Mouse (Mus musculus): ENCODE data around the gene Olfr98. TPM values are rescaled to one million over a fixed set of nuclear protein-coding genes. Genes with fewer than 3 reads are reported as not detected.

Gene Olfr98
- not detected in 2 replicates for polyA plus RNA-seq (2014; fragmentation: Nextera tagmentation; extraction: Ambion mirVana)

GRCm38 (mm10) chr17:37263626-37264025, at the start of gene Olfr98:
TSS of gene Olfr98 (minus strand) at chr17:37263749.
- Histone ChIP-seq H3K4me2 (replicated peaks; ENCODE audit: low read depth, low read length) (no peak within 1 kb of the TSS), H3K9ac (ENCODE audit: low read depth, low read length) (no peak within 1 kb of the TSS), H3K4me3 (ENCODE audit: low read length) (no peak within 1 kb of the TSS), H3K4me1 (ENCODE audit: control insufficient read depth, insufficient read depth, low read length) (no peaks in the 10 kb centered on the region), H3K36me3 (ENCODE audit: control insufficient read depth, insufficient read depth, low read length) (no peaks in the 10 kb centered on the region), H3K9me3 (ENCODE audit: control insufficient read depth, low read length) (no peaks in the 10 kb centered on the region), H3K27ac (ENCODE audit: low read depth, low read length) (no peak within 1 kb of the TSS), H3K27me3 (ENCODE audit: control insufficient read depth, insufficient read depth, low read length) (no peaks in the 10 kb centered on the region; the same call in 1 of the 2 replicates)
- 89% methylated on average over 1 of the region's 1 CpGs for WGBS
- no peak for ATAC-seq (ENCODE audit: low FRiP score, low TSS enrichment)

GRCm38 (mm10) chr17:37310146-37310699, 46.7 kb upstream of the Olfr98 start:
- Histone ChIP-seq H3K36me3 (ENCODE audit: control insufficient read depth, insufficient read depth, low read length) (no peaks in the 10 kb centered on the region), H3K4me1 (ENCODE audit: control insufficient read depth, insufficient read depth, low read length) (no peaks in the 10 kb centered on the region), H3K9ac (ENCODE audit: low read depth, low read length) (no peak overlapping the region), H3K4me3 (ENCODE audit: low read length) (no peak overlapping the region), H3K27ac (ENCODE audit: low read depth, low read length) (no peak overlapping the region), H3K27me3 (ENCODE audit: control insufficient read depth, insufficient read depth, low read length) (no peaks in the 10 kb centered on the region), H3K9me3 (ENCODE audit: control insufficient read depth, low read length) (no peaks in the 10 kb centered on the region), H3K4me2 (replicated peaks; ENCODE audit: low read depth, low read length) (no peak overlapping the region)
- WGBS: 45% methylated on average over 2 of the region's 2 CpGs
- no peak for ATAC-seq (ENCODE audit: low FRiP score, low TSS enrichment)

GRCm38 (mm10) chr17:37308483-37308882, 44.9 kb upstream of the Olfr98 start:
- no peaks in the 10 kb centered on the region for H3K9me3 ChIP-seq (ENCODE audit: control insufficient read depth, low read length)
- H3K27ac ChIP-seq (ENCODE audit: low read depth, low read length): no peak overlapping the region
- no peaks in the 10 kb centered on the region for H3K36me3 ChIP-seq (ENCODE audit: control insufficient read depth, insufficient read depth, low read length)
- H3K27me3 ChIP-seq (ENCODE audit: control insufficient read depth, insufficient read depth, low read length): no peaks in the 10 kb centered on the region
- ATAC-seq (ENCODE audit: low FRiP score, low TSS enrichment): no peak
- H3K4me1 ChIP-seq (ENCODE audit: control insufficient read depth, insufficient read depth, low read length): no peaks in the 10 kb centered on the region
- no peak overlapping the region for H3K9ac ChIP-seq (ENCODE audit: low read depth, low read length)
- H3K4me3 ChIP-seq (ENCODE audit: low read length): no peak overlapping the region
- no peak overlapping the region for H3K4me2 ChIP-seq (replicated peaks; ENCODE audit: low read depth, low read length)
- 45% methylated on average over 4 of the region's 4 CpGs for WGBS

- H3K4me1 ChIP-seq (ENCODE audit: control insufficient read depth, insufficient read depth, low read length): no peaks in the 10 kb centered on the region
- no peak within 1 kb of the TSS for H3K9ac ChIP-seq (ENCODE audit: low read depth, low read length)
- no peaks in the 10 kb centered on the region for H3K9me3 ChIP-seq (ENCODE audit: control insufficient read depth, low read length)
- ATAC-seq (ENCODE audit: low FRiP score, low TSS enrichment): no peak
- no peak within 1 kb of the TSS for H3K4me2 ChIP-seq (replicated peaks; ENCODE audit: low read depth, low read length)
- WGBS: 88% methylated on average over 4 of the region's 4 CpGs
- no peak within 1 kb of the TSS for H3K27ac ChIP-seq (ENCODE audit: low read depth, low read length)
- H3K27me3 ChIP-seq (ENCODE audit: control insufficient read depth, insufficient read depth, low read length): no peaks in the 10 kb centered on the region
- no peak within 1 kb of the TSS for H3K4me3 ChIP-seq (ENCODE audit: low read length)
- no peaks in the 10 kb centered on the region for H3K36me3 ChIP-seq (ENCODE audit: control insufficient read depth, insufficient read depth, low read length)
Measured at GRCm38 (mm10) chr17:37304213-37304612, 40.7 kb upstream of the Olfr98 start, which contains the start of gene Olfr101. TSS of gene Olfr101 (minus strand) at chr17:37304313.

GRCm38 (mm10) chr17:37283360-37283759, 19.8 kb upstream of the Olfr98 start, which contains the start of gene Olfr99:
TSS of gene Olfr99 (minus strand) at chr17:37283460.
- Histone ChIP-seq H3K4me2 (replicated peaks; ENCODE audit: low read depth, low read length) (no peak within 1 kb of the TSS), H3K4me3 (ENCODE audit: low read length) (no peak within 1 kb of the TSS), H3K27ac (ENCODE audit: low read depth, low read length) (no peak within 1 kb of the TSS), H3K4me1 (ENCODE audit: control insufficient read depth, insufficient read depth, low read length) (no peaks in the 10 kb centered on the region), H3K36me3 (ENCODE audit: control insufficient read depth, insufficient read depth, low read length) (no peaks in the 10 kb centered on the region), H3K9ac (ENCODE audit: low read depth, low read length) (no peak within 1 kb of the TSS), H3K9me3 (ENCODE audit: control insufficient read depth, low read length) (no peaks in the 10 kb centered on the region), H3K27me3 (ENCODE audit: control insufficient read depth, insufficient read depth, low read length) (no peaks in the 10 kb centered on the region)
- no peak for ATAC-seq (ENCODE audit: low FRiP score, low TSS enrichment)
- WGBS: 70% methylated on average over 1 of the region's 1 CpGs

GRCm38 (mm10) chr17:37280331-37280730, 16.8 kb upstream of the Olfr98 start:
- no peak overlapping the region for H3K9ac ChIP-seq (ENCODE audit: low read depth, low read length)
- H3K27me3 ChIP-seq (ENCODE audit: control insufficient read depth, insufficient read depth, low read length): no peaks in the 10 kb centered on the region
- WGBS: 88% methylated on average over 1 of the region's 1 CpGs
- H3K36me3 ChIP-seq (ENCODE audit: control insufficient read depth, insufficient read depth, low read length): no peaks in the 10 kb centered on the region
- H3K9me3 ChIP-seq (ENCODE audit: control insufficient read depth, low read length): no peaks in the 10 kb centered on the region
- H3K27ac ChIP-seq (ENCODE audit: low read depth, low read length): no peak overlapping the region
- no peak overlapping the region for H3K4me2 ChIP-seq (replicated peaks; ENCODE audit: low read depth, low read length)
- H3K4me3 ChIP-seq (ENCODE audit: low read length): no peak overlapping the region
- no peaks in the 10 kb centered on the region for H3K4me1 ChIP-seq (ENCODE audit: control insufficient read depth, insufficient read depth, low read length)
- ATAC-seq (ENCODE audit: low FRiP score, low TSS enrichment): no peak

- ATAC-seq (ENCODE audit: low FRiP score, low TSS enrichment): no peak
- no peak overlapping the region for H3K9ac ChIP-seq (ENCODE audit: low read depth, low read length)
- no peak overlapping the region for H3K27ac ChIP-seq (ENCODE audit: low read depth, low read length)
- H3K4me2 ChIP-seq (replicated peaks; ENCODE audit: low read depth, low read length): no peak overlapping the region
- no peaks in the 10 kb centered on the region for H3K36me3 ChIP-seq (ENCODE audit: control insufficient read depth, insufficient read depth, low read length)
- no peak overlapping the region for H3K4me3 ChIP-seq (ENCODE audit: low read length)
- H3K9me3 ChIP-seq (ENCODE audit: control insufficient read depth, low read length): no peaks in the 10 kb centered on the region
- H3K4me1 ChIP-seq (ENCODE audit: control insufficient read depth, insufficient read depth, low read length): no peaks in the 10 kb centered on the region
- no peaks in the 10 kb centered on the region for H3K27me3 ChIP-seq (ENCODE audit: control insufficient read depth, insufficient read depth, low read length)
Measured at GRCm38 (mm10) chr17:37276573-37276972, 13.0 kb upstream of the Olfr98 start.

- Histone ChIP-seq H3K9me3 (ENCODE audit: control insufficient read depth, low read length) (no peaks in the 10 kb centered on the region), H3K27me3 (ENCODE audit: control insufficient read depth, insufficient read depth, low read length) (no peaks in the 10 kb centered on the region), H3K27ac (ENCODE audit: low read depth, low read length) (no peak overlapping the region), H3K4me2 (replicated peaks; ENCODE audit: low read depth, low read length) (no peak overlapping the region), H3K9ac (ENCODE audit: low read depth, low read length) (no peak overlapping the region), H3K4me1 (ENCODE audit: control insufficient read depth, insufficient read depth, low read length) (no peaks in the 10 kb centered on the region), H3K4me3 (ENCODE audit: low read length) (no peak overlapping the region), H3K36me3 (ENCODE audit: control insufficient read depth, insufficient read depth, low read length) (no peaks in the 10 kb centered on the region)
- ATAC-seq (ENCODE audit: low FRiP score, low TSS enrichment): no peak
- WGBS: 89% methylated on average over 2 of the region's 2 CpGs
Measured at GRCm38 (mm10) chr17:37275626-37276248, 12.2 kb upstream of the Olfr98 start.

- WGBS: 69% methylated on average over 8 of the region's 8 CpGs
- peak; percentile 10; the same call in 1 of the 2 replicates for ATAC-seq (ENCODE audit: low FRiP score, low TSS enrichment)
Measured at GRCm38 (mm10) chr17:37270702-37271092, 7.1 kb upstream of the Olfr98 start.

More at GRCm38 (mm10) chr17:37270702-37271092, 7.1 kb upstream of the Olfr98 start:
- Histone ChIP-seq H3K9me3 (ENCODE audit: control insufficient read depth, low read length) (no peaks in the 10 kb centered on the region), H3K4me3 (ENCODE audit: low read length) (peak overlapping the region; percentile 50), H3K27me3 (ENCODE audit: control insufficient read depth, insufficient read depth, low read length) (no peaks in the 10 kb centered on the region; the same call in 1 of the 2 replicates), H3K4me2 (replicated peaks; ENCODE audit: low read depth, low read length) (peak overlapping the region; percentile 88), H3K36me3 (ENCODE audit: control insufficient read depth, insufficient read depth, low read length) (no peaks in the 10 kb centered on the region), H3K9ac (ENCODE audit: low read depth, low read length) (peak overlapping the region; percentile 40; the same call in 1 of the 2 replicates), H3K27ac (ENCODE audit: low read depth, low read length) (no peak overlapping the region), H3K4me1 (ENCODE audit: control insufficient read depth, insufficient read depth, low read length) (no peaks in the 10 kb centered on the region)
